Mouse (Mus musculus): ENCODE measurements around the gene Mok. TPM values are rescaled to one million over a fixed set of nuclear protein-coding genes. Genes with fewer than 3 reads are reported as not detected.

Gene Mok
- polyA plus RNA-seq, 1 experiment = 11.1 TPM

DNA sequence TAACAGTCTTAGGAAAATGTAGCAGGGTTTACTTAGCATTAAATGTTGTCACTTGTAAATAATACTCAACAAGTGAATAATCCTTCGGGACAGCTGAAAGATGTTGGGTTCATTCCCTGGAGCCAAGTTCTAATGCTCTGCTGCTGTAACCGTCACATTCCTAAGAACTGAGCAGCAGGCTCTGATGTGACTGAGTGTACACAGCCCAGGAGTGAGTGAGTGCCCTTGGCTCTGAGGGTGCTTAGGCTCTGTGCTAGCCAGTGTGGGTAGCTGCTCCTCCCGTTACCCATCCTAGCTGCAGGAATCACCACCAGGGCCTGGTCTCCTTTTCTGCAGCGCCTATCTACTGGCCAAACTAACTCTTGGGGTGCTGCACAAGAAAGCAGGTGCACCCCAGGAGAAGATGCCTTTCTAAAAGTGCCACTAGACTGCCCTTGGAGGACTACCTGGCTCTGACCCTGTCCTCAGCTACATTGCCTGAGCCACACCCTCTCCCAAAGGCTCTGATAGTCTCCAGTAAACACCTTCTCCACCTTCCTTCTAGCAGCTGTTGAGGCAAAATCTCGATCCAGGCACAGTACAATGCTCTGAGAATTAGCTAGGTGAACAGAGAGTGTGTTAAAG, 38.0 kb downstream of the Mok start:
- no peak for TF ChIP-seq CTCF (IDR thresholded peaks at IDR 0.05; ENCODE audit: borderline replicate concordance, extremely low read depth, insufficient read depth, insufficient read length)
- no peak for TF ChIP-seq POLR2A (IDR thresholded peaks at IDR 0.05; ENCODE audit: borderline replicate concordance, extremely low read depth, insufficient read depth, insufficient read length, poor library complexity, severe bottlenecking)
- DNase-seq (ENCODE audit: low read depth) = no peak

DNA sequence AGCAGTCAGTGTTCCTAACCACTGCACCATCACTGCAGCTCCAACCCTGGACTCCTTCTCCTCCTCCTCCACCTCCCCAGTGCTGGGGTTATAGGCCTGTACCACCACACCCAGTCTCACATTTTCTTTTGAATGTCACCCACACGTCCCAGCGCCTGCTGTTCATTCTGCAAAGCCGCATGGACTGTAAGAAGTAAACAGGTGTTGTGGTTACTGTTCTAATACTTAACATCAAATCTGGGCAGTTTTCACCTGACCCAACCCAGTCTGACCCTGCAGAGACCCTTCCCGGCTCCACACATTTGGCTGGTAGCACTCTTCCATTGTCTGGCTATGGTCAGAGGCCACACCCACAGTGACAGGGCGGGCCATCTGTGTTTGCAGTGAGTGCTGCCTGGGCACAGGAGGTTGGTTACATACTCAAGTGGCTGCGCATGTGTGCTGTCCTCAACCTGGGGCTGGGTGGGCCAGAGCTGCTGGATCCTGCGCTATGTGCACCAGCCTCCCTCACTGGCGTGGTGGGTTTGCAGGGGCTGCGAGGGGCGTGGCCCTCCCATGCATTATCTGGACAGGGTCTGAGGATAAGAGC, 38.8 kb downstream of the Mok start:
- TF ChIP-seq CTCF (IDR thresholded peaks at IDR 0.05; ENCODE audit: borderline replicate concordance, extremely low read depth, insufficient read depth, insufficient read length) = no peak
- TF ChIP-seq POLR2A (IDR thresholded peaks at IDR 0.05; ENCODE audit: borderline replicate concordance, extremely low read depth, insufficient read depth, insufficient read length, poor library complexity, severe bottlenecking) = no peak

DNA sequence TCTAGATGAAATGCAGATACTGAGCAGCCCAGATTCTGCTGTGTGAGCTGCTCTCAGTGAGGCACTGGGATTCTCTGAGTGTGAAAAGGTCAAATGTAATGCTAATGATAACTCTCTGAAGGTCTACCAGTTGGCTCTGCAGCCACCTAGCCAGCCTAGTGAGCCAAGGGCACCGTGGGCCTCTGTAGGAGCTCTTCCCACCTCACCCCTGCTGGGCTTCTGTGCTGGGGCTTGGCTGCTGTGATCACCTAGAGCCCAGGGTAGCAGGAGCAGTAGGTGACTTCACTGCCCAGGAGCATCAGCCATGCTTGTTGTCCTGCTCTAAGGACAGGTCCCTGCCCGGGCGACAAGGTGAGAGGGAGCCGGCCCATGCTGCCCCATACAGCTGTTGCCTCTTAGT, 41.5 kb downstream of the Mok start:
- TF ChIP-seq POLR2A (IDR thresholded peaks at IDR 0.05; ENCODE audit: borderline replicate concordance, extremely low read depth, insufficient read depth, insufficient read length, poor library complexity, severe bottlenecking) = no peak
- TF ChIP-seq CTCF (IDR thresholded peaks at IDR 0.05; ENCODE audit: borderline replicate concordance, extremely low read depth, insufficient read depth, insufficient read length) = no peak
- no peak for DNase-seq (ENCODE audit: low read depth)

More for the DNA sequence above, 38.8 kb downstream of the Mok start:
- no peak for DNase-seq (ENCODE audit: low read depth)

DNA sequence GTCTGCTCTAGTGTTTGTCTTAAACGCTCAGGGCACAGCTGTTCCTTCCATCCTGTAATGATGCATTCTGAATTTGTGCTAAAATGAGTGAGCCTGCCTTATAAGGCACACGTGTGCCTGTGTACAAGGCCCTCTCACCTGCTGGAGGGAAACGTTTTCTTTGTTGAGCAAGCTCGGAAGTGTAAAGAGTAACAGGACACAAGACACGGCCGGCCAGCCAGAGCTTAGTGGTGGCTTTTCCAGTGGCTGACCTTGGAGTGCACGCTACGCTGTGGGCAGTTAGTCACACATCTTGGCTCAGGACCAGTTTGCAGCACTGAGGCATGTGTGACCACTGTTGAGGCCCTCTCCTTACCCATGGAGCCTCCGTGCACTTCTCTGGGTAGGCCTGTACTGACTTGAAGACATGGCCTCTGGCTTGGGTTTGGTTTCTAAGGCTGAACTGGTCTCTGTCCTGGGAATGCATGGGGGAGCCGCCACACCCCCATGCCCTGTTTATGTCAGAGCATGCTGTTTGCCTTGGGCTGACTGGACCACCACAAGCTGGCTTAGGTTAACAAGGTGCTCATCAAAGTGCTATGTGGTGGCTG, 42.8 kb downstream of the Mok start:
- no peak for TF ChIP-seq POLR2A (IDR thresholded peaks at IDR 0.05; ENCODE audit: borderline replicate concordance, extremely low read depth, insufficient read depth, insufficient read length, poor library complexity, severe bottlenecking)
- TF ChIP-seq CTCF (IDR thresholded peaks at IDR 0.05; ENCODE audit: borderline replicate concordance, extremely low read depth, insufficient read depth, insufficient read length) = no peak

DNA sequence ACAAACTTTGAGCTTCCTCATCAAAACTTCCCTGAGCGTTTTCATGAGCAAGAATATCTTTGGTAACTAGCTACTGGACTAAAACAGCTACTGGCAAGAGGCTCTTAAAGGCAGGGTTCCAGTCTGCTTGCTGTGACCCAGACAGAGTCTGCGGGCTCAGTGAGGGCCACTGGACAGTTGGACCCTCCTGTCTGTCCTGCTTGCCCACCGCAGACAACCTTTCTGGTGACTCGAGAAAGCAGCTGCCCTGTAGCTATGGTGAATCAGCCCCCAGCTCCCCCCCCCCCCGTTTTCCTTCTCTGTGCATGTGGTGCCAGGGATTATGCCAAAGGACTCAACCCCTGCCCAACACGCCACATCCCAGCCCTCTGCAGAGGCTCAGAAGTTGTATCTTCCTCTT, 43.5 kb downstream of the Mok start:
- DNase-seq (ENCODE audit: low read depth) = no peak
- no peak for TF ChIP-seq CTCF (IDR thresholded peaks at IDR 0.05; ENCODE audit: borderline replicate concordance, extremely low read depth, insufficient read depth, insufficient read length)
- no peak for TF ChIP-seq POLR2A (IDR thresholded peaks at IDR 0.05; ENCODE audit: borderline replicate concordance, extremely low read depth, insufficient read depth, insufficient read length, poor library complexity, severe bottlenecking)

More for the DNA sequence above, 42.8 kb downstream of the Mok start:
- no peak for DNase-seq (ENCODE audit: low read depth)

DNA sequence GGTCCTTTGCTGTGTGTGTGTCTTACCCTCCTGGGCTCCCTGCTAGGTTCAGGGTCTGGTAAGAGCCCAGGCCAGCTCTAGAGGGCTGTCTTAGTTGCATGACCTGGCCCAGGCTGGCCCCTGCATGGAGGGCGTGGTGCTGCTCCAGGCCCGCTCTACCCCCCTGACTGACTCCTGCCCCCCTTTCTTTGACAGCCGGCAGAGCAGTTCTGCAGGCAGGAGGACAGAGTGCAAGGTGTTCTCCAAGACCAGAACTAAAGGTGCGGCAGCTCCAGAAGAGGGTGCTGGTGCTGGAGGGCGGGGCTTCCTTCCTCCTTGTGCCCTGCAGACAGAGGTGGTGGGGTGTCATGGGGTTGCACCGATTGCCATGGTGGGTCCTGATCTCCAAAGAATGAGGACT, 44.0 kb downstream of the Mok start:
- no peak for TF ChIP-seq CTCF (IDR thresholded peaks at IDR 0.05; ENCODE audit: borderline replicate concordance, extremely low read depth, insufficient read depth, insufficient read length)
- TF ChIP-seq POLR2A (IDR thresholded peaks at IDR 0.05; ENCODE audit: borderline replicate concordance, extremely low read depth, insufficient read depth, insufficient read length, poor library complexity, severe bottlenecking) = no peak
- no peak for DNase-seq (ENCODE audit: low read depth)

DNA sequence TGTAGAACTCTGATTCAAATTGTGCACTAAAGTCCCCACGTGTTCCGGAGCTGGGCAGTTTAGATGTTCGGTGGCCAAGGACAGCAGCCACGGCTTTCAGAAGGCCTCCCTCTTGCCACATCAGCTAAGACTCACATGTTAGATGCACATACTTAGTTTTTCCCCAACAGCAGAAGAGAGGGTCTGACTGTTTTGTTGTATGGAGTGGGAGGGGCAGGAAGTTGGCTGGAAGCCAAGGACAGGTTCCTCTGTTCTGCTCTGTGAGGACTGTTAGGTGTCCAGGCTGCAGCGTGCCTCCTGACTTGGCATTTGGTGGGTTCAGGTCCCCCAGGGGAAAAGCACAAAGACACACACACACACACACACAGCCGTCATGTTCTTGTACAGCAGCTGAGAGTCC, 45.7 kb downstream of the Mok start:
- TF ChIP-seq CTCF (IDR thresholded peaks at IDR 0.05; ENCODE audit: borderline replicate concordance, extremely low read depth, insufficient read depth, insufficient read length) = no peak
- no peak for TF ChIP-seq POLR2A (IDR thresholded peaks at IDR 0.05; ENCODE audit: borderline replicate concordance, extremely low read depth, insufficient read depth, insufficient read length, poor library complexity, severe bottlenecking)
- DNase-seq (ENCODE audit: low read depth) = no peak

DNA sequence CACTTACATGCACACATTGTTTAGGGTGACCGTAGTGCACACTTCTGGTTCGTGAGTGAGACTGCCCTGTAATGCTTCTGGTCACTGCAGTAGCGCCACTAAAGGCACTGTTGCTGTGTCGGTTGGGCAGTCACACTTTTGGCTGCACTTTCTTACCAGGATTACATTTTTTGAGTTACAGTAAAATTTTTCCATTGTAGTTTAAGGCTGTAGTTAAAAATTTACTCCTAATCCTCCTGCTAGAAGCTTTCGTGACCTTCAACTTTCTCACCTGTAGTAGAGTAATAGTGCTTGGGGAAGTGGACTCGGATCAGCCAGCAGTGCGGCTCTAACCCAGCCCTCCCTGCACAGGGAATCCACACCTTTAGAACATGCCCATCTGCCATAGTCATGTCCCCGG, 49.7 kb downstream of the Mok start:
- no peak for DNase-seq (ENCODE audit: low read depth)
- TF ChIP-seq POLR2A (IDR thresholded peaks at IDR 0.05; ENCODE audit: borderline replicate concordance, extremely low read depth, insufficient read depth, insufficient read length, poor library complexity, severe bottlenecking) = no peak
- TF ChIP-seq CTCF (IDR thresholded peaks at IDR 0.05; ENCODE audit: borderline replicate concordance, extremely low read depth, insufficient read depth, insufficient read length) = no peak

DNA sequence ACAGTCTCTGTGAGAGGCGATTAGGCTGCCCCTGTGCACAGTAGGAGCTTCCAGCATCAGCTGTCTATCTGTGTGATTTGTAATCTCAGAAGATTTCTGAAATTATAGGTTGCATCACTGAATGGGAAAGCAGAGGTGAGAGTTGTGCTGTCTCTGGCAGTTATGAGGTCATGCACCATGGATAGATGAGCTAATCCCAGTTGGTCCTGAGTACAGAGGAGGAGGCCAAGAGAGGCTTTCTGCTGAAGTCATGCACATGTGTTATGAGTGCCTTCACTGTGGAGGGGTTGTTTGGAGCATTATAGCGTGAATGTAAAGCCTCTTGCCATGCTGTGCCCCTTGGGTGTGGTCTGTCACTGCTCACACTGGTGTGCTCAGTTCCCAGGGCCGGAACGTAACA, 50.2 kb downstream of the Mok start:
- TF ChIP-seq CTCF (IDR thresholded peaks at IDR 0.05; ENCODE audit: borderline replicate concordance, extremely low read depth, insufficient read depth, insufficient read length) (no peak), POLR2A (IDR thresholded peaks at IDR 0.05; ENCODE audit: borderline replicate concordance, extremely low read depth, insufficient read depth, insufficient read length, poor library complexity, severe bottlenecking) (no peak)
- no peak for DNase-seq (ENCODE audit: low read depth)

DNA sequence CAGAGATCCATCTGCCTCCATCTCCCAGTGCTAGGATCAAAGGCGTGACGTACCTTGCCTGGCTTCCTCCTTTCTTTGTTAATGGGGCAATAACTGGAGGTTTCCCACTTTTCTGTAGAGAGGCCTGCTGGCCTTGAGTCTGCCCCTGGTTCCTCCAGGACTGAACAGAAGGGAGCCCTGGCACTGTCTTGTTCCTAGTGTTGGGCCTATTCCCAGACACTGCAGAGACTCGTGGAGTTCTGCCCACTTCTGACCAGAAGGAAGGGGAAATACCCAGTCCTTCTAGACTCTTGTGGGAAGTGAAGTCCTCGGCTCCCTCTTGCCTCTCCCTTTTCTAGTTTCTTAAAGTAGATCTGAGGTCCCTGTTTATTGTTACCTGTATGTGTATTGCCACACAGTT, 54.5 kb downstream of the Mok start:
- TF ChIP-seq POLR2A (IDR thresholded peaks at IDR 0.05; ENCODE audit: borderline replicate concordance, extremely low read depth, insufficient read depth, insufficient read length, poor library complexity, severe bottlenecking) (no peak), CTCF (IDR thresholded peaks at IDR 0.05; ENCODE audit: borderline replicate concordance, extremely low read depth, insufficient read depth, insufficient read length) (no peak)
- no peak for DNase-seq (ENCODE audit: low read depth)

DNA sequence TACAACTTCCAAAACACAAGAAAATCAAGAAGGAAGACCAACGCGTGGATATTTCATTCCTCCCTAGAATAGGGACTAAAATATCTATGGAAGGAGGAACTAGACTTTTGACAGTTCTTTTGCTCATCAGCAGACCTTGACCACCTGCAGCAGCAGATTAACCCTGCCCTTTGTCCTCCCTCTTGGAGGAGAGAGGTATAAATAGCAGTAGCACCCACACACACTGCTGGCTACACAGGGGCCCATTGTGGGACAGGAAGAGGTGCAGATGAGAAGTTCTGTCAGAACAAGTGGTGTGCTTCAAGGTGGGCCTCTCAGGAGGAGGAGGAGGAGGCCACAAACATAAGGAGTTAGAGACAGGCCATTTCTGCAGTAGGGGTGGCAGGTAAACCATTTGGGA, 56.5 kb downstream of the Mok start:
- no peak for DNase-seq (ENCODE audit: low read depth)
- TF ChIP-seq CTCF (IDR thresholded peaks at IDR 0.05; ENCODE audit: borderline replicate concordance, extremely low read depth, insufficient read depth, insufficient read length) = no peak
- no peak for TF ChIP-seq POLR2A (IDR thresholded peaks at IDR 0.05; ENCODE audit: borderline replicate concordance, extremely low read depth, insufficient read depth, insufficient read length, poor library complexity, severe bottlenecking)

DNA sequence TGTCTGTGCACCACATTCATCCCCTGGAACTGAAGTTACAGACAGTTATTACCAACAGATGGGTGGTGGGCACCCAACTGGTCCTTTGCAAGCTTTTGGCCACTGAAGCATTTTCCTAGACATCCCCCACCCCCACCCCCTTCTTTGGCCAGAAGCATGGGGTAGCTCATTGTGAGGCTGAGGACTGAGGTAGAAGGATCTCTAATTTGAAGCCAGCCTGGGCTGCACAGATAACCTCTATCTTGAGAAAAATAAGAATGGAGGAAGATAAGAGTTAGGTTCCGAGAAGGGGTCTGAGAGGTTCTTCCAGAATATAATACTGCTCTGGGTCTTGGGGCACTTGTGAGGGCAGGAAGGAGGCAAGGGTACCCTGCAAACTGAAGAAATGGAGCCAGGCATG, 58.5 kb downstream of the Mok start:
- no peak for DNase-seq (ENCODE audit: low read depth)
- no peak for TF ChIP-seq CTCF (IDR thresholded peaks at IDR 0.05; ENCODE audit: borderline replicate concordance, extremely low read depth, insufficient read depth, insufficient read length)
